Mouse (Mus musculus) lung, postnatal 10 days (tissue): ENCODE data around the gene Eif3d.
"Not testable (repeated sequence)": the region's sequence is repeated elsewhere in the genome, so short reads cannot be mapped to it uniquely, and the experiment has no call there.

ENCODE experiments used
- DNase-seq: peaks from one replicate; pipeline ENCODE4 v3.0.0; 2021

The Eif3d gene

DNA sequence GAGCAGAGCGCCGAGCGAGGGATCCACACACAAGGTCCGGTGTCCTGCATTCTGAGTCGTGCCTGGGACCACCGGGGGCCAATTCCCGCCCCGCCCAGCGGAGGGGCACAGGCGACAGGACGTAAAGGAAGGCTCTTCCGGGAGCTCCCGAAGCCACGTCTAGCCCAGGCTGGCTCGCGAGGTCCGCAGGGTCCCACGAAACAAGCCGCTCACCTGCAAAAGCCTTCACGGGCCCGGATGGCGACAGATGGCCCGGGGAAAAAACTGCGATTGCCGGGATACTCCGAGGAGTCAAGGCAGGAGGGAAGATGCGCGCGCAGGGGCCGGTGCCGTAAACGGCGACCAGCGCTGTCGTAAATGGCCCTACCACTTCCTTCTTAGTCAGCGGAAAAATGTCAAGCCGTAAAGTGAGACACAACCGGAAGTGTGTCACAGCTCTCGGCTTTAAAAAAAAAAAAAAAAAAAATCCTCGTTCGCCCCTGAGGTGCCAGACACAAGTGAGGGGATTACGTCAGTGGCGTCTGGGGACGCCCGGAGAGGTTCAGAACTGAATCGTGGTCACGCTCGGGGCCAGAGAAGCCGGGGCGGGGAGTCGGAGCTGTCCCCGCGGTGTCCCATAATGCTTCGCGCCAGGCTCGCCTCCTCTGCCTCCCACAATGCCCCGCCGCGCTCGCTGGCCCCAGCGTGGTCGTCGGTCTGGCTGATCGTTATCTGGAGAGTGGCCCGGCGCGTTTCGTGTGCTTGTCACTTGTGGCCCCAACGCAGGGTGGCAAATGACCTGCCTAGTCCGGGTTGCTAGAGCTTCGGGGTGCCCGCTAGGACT, at the start of gene Eif3d:
TSS of gene Eif3d (minus strand) at position 344 of the 823 bp plus-strand sequence.
- DNase-seq = peak; percentile 99

DNA sequence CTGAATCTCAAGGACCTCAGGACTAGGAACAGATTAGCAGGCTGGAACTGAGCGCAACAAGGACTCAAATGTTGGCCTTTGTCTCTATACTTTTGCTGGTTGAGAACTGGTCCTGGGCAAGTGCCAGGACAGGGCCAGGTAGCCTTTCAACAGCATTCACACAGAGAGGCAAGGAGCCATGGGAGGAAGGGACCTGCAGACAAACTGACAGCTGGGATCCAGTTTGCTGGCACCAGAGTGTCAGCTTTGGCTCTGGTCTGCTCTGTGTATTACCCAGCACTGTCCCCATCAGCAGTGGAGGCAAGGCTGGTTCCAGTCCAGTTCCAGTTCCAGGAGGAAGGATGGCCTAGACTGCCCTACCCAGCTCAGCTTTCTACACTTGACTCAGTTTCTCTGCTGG, 43.4 kb upstream of the Eif3d start:
- no peak for DNase-seq

DNA sequence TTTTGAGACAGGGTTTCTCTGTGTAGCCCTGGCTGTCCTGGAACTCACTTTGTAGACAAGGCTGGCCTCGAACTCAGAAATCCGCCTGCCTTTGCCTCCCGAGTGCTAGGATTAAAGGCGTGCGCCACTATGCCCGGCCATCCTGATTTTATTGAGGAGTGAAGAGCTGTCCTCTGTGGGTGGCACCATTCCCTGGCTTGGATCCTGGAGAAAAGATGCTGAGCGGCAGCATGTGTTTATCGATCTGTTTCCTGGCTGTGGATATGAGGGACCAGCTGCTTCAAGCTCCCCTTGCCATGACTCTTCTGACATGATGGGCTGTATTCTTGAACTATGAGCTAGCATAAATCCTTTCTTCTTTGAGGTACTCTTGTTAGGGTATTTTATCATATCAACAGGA, 37.6 kb upstream of the Eif3d start:
- DNase-seq = not testable (repeated sequence)

DNA sequence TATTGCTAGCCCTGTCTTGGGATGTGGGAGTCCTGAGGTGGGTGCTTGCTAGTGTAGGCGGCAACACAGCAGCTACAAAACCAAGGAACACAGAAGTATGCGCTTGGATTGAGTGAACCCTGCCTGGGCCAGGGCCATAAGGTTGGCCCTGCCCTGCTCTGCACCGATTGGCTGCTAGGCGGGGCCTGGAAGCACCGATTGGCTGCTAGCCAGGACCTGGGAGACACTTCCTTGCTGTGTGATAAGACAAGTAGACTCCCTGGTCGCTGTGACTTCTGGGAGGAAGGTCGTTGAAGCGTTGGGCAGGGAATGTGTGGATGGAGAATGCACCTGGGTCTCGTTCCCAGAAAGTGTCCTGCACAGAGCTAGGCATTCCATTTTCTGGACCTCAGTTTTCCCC, 33.3 kb upstream of the Eif3d start:
- peak; percentile 15 for DNase-seq

DNA sequence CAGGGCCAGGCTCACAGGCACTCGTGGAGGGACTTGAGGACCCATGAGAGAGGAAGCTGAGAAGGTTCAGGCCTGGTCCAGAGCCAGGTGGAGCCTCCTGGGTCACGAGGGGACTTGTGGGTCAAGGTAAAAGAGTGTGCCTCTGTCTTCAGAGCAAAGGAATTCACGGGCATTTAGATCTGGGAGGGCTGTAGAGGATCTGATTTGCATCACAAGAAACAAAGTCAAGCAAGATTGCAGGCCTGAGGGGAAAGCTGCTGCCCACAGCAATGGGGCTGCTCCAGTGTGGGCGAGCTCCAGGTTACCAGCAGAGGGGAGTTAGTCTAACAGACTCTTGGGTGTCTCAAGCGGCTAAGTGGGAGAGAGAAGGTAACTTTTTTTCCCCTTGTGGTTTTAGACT, 30.8 kb upstream of the Eif3d start:
- no peak for DNase-seq

DNA sequence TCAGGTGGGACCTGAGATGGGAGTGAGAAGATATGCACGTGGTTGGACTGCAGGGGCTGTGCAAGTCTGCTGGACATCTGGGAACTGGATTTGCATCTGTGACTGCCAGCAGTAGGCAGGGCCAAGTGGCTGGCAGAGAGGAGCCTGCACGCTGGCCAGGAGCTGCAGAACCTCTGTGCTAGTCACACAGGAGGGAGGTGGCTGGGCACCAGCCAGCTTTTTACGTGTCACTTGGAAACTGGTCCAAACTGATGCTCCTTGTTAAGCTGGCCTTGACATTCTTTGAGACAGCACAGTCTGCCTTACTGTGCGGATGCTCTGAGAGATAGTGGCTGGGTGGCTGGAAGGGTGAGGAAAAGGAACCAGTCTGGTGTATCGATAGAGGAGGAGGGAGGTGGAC, 17.9 kb upstream of the Eif3d start:
- no peak for DNase-seq

DNA sequence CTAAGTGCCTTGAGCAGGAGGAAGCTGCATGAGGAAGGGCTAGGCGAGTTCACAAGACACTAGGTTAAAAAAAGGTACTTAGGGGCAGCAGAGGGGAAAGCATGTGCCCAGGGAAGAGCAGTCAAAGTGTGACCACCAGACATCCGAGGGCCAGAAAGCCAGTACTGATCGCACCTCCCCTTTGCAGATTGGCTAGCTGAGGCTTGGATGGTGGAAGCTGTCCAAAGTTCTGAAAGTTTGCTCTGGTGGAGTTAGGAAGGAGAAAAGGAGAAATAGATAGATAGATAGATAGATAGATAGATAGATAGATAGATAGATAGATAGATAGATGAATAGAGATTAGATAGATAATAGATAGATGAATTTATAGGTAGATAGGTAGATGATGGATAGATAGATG, 12.8 kb upstream of the Eif3d start:
- no peak for DNase-seq

DNA sequence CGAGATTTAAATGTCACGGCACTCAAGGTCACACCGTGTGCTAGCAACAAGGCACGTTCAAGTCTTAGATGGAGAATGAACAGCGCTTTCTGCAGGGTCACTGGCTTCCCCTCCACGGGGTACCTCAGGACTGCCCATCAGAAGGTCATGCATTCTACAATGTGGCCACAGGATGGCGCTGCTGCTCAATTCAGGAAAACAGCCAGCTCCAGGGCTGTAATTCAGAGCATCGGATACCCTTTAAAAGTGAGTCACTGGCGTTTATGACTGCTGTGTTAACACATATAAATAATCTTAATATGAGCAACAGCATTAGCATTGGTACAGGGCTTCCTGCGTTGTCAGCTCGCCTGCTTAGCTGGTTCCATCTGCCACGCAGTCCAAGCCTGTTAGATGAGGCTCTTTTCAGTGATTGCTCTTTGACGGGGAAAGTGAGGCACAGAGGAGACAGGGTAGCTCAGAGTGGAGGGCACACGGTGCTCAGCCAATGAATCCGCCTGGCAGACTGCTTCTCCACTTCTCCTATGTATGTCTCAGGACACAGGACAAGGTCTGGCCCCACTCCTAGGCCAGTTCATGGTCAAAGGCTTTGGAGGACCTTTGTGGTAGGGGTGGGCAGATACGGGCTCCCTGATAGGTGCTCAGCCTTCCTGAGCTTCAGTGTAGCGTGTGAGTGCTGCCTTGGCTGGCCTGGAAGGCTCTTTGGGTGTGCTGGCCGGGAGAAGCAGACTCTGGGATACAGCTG, 11.8 kb upstream of the Eif3d start:
- DNase-seq = peak; percentile 24

DNA sequence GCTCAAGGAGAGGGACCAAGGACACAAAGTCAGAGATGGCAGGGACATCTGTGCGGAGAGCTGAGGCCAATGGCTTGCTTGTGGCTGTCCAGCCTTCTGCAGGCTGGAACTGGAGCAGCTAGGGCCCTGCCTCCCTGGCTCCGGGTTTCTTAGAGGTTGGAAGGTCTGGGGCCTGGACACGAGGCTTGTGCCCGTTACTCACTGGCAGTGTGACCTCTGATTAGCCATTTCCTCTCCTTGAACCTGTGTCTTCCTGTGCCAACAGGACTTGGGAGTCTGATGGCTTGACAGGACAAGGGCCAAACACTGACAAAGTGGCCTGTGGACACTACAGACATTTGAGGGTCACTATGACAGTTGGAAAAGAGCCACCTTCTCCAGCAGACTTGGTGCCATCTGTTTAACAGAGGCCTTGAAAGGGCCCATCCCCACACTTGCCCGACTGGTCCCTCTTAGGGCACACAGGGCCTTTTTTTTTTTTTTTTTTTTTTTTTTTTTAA, 10.6 kb upstream of the Eif3d start:
- DNase-seq = no peak

DNA sequence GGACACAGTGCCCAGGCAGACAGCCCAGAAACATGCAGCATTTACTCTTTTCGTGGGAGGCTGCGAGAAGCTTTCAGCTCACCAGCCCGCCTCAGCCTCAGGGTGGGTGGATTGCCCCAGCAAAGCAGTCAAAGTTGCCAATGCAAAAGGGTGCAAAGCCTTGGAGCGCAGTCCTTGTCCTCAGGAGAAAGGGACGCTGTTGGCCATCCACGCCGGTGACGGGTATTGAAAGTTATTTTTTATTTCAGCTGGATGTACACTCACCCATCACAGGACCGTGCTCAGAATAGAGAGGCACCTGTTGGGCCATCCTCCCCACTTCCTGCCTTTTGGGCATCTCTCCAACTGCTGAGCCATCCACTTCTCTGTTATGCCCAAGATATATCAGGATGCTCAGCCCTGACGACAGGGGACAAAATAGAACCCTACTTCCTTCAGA, 8.8 kb upstream of the Eif3d start:
- no peak for DNase-seq

DNA sequence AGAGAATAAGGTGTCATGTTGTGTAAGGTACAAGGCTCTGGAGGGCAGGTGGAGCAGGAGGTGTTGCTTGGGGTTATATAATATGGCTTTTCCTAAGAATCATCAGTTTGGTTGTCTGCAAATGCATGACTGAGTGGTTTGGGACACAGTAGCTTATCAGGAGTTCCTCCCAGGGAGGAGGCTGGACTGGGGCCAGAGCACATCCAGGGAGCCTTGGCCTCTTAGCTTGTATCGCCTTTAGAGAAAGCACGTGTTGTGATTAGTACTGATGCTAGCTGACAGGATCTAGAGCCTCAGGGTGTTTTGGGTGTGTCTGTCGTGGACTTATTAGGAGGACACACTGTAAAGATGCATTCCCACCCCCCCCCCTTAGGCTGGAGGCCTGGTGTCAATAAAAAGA, 7.0 kb upstream of the Eif3d start:
- no peak for DNase-seq

DNA sequence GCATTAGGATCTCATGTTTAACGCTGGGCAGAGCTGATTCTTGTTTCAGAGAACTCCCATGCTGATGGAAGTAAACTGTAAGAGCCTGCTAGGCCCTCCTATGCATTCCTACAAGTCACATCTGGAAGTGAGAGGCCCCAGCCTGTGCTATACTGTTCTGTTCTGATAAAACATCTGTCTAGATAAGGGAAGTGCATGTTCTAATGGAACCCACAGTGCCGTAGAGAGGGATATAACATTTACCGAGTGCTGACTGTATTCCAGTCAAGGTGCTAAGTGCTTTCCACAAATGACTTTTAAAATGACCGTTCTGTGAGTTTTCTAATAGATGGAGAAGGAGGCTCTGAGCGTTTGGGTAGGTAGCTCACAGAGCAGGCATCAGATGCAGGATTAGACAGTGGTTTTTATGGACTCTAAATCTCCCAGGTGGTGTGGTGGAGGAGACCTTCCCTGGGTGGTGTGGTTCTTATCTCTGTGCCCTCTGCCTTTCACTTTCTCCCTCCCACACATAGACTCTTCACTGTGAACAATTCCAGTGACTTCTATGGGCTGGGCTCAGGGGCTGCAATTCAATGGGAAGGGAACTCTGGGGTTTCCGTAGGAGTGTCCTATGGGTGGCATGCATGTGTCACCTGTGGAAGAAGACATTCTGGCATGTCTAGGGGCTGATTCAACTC, 3.7 kb upstream of the Eif3d start:
- no peak for DNase-seq

DNA sequence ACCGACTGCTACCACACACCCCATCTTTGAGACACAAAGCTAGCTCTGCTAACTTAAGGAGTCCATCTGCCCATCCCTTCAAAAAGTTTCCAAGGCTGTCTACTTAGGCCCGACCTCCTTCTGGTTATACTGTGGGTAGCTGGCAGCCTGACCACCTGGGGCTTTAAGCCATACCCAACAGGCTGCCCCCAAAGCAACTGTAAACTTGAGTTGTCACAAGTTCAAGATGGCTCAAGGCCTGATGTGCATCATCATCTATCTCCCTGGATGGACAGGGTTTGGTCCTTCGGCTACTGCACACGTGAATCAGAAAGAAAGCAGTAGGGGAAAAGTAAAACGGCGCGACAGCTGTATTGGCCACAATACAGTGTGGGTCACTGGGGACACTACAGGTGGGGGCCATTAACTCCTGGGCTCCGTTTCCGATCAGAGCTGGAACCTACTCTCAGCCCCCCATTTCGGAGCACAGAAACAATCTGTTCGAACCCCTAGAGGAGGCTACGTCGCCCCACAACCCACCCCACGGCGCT, 608 bp downstream of the Eif3d start:
- no peak for DNase-seq

DNA sequence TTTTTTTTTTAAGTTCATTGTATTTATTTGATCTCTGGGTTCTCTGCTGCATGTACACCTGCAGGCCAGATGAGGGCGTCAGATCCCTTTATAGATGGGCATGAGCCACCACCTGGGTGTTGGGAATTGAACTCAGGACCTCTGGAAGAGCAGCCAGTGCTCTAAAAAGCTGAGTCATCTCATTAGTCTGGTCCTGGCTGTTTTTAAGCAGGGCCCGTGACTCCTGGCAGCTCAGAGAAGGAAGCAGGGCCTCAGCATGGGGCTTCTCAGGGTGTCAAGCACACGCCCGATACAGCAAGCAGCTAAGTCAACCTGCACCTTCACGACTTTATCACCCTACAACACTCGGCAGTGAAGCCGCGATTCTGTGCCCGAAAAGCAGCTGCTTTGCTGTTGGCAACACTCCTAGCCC, 5.5 kb downstream of the Eif3d start:
- DNase-seq = no peak

DNA sequence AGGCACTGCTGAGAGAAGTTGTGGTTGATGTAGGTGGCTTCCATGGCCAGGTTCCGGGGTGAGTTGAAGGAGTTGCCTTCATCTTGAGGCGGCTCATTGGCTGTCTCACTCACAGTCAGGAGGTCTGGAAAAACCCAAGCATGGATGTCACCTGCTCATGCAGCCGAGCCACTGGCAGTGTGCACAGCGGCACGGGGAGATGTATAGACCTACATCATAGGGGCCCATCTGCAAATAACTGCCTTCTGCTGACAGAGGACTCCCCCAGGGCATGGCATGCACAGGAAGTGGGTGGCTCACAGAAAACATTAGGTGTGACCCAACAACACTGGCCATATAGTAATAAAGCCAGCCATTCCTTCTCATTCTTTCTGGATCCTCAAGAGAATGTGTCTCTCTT, 8.2 kb downstream of the Eif3d start:
- DNase-seq = no peak

DNA sequence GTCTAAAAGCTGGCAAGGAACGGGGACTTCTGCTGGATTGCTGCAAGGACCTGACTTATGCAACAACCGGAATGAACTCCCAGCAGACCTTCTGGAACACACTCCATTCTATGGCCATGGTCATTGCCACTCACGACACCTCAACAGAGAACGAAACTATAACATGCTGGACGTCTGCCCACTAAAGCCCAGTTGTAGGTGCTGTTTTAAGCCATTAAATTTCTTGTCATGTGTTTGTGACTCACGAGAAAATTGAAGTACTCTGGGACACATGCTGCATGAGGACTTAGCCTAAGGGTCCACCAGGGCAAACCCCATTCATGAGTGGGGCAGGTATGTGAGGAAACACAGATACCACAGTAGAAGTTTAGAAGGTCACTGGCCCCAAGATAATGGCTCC, 9.9 kb downstream of the Eif3d start:
- DNase-seq = no peak

DNA sequence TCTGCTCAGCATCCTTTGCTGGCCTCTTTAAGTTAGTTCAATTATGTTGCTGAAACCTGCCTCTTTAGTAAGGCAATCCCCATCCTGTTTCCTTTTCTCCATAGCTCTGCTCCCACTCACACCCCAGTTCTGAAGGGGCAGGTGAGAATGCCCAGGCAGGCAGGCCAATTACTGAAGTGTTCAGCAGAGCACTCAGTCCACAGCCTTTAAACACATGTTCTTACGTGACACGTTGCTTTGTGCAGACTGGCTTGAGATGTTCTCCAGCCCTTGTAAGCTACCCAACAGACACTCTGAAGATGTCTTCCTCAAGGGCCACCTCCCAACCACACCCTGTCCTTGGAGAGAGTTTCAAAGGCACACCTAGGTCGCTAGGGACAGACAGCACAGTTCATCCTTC, 12.5 kb downstream of the Eif3d start:
- no peak for DNase-seq

DNA sequence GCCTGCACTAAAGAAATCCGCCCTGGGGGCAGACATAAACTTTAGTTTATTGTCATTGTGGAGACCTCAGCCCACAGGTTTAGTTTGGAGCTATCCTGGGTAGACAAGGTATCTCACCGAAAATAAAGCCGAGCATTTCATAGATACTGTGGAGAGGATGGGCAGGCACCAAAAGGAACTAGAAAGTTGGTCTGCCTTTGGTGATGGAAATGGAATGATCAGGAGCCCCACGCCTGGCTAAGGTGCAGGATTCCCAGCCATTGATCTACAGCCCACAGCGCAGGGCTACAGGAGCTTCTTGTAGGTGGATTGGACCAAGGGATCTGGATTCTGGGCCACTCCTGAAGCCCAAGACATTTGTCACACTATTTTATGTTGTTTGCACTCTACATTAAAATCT, 13.0 kb downstream of the Eif3d start:
- DNase-seq = no peak

DNA sequence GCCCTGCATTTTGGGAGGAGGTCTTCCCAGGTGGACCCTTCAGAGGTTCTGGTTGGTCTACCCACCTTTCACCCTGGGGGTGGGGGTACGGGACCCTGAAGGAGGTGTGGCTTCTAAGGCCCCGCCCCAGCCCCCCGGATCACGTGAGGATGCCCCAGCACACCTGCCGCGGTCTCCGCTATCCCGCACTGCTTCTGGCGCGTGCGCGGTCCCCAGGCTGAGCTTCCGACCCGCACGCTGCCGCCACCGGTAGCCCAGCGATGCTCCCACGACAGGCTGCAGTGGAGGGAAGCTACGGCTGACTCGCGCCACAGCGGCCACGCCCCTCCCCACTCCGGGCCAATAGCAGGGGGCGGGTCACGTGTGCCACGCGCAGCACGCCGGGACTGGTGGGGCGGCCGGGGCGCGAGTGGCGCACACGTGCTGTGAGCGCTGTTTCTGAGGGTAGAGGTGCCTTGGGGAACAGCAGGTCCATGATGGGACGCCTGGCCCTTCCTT, 14.2 kb downstream of the Eif3d start, which contains the start of gene Foxred2:
TSS of gene Foxred2 (minus strand) at position 319 of the 498 bp plus-strand sequence.
- DNase-seq = peak; percentile 90

DNA sequence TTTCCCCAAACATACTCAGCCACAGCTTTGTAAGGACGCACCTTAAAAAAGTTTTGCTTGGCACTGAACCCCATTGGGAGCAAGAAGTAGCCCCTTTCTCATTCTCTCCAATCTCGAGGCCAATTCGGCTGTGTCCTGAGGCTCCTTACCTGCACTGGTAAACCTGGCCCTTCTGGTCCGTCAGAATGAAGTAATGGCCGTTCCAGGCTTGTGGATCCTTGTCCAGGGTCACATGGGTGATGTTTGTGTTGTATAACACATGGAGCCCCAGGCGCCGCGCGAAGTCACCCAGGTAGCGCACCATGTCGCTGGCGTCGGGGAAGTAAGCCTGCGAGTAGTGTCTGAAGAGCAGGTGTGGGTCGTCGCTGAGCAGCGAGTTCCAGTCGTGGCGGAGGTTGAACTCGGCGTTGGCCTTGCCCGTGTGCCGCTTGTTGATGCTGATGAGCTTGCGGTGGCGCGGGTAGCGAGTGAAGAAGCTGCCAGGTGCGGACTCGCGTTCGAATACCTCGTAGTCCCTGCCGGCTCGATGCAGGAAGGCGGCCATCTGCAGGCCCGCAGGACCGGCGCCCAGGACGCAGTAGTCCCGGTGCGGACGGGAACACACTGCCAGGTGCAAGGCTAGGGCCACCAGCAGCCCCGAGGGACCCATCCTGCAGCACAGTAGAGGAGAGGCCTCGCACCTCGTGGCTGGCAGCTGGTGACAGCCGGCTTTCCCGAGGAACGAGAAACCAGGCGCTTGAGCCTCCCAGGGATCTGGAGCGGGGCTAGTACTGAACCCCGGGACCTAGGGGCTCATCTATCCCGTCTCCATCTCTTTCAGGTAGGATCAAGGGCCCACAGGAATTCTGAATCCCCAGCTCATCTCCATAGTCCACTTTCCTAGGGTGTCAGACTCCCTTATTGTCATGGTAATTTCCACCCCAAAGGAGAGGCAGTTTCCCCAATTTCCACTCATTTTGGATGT, 14.9 kb downstream of the Eif3d start:
- DNase-seq = no peak

DNA sequence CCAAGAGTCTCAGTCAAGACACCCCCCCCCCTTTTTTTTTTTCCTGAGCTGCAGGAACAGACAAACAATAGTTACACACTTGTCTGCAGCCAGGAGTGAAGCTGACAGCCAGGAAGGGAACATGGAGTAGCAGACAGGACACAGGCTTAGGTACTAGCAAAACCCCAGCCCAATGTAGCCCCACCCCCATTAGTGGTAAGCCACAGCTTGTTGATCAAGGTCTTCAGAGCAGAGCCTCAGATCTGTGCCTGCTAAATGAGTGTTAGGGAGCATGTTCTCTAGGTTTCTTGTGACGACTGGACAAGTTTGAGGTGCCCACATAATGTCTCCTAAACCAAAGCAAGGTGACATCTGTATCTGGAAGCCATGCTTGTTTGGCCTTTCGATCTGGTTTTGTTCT, 16.3 kb downstream of the Eif3d start:
- no peak for DNase-seq

DNA sequence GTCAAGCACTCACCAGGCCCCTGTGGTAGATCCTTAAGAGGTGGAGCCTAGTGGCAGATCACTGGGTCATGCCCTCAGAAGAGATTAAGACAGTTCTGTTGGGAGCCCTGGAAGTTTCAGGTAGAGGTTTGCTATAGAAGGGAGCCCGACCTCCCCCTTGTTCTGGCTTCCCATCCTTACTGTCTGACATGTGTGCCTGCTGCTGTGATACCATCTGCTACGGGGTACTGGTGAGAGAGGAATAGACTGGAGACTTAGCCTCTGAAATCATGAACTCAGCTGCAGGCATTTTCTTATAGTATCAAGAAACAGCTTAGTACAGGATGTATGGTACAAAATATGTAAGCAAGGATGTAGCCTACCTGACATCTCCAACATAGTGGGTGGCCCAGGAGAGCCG, 17.7 kb downstream of the Eif3d start:
- no peak for DNase-seq
